Mouse (Mus musculus) spleen, postnatal 36 days (tissue): ENCODE results near the gene Spryd4.
"Not testable (repeated sequence)": the region's sequence is repeated elsewhere in the genome, so short reads cannot be mapped to it uniquely, and the experiment has no call there.

Experiments
- DNase-seq, 2 experiments: peaks; one replicate each; pipeline ENCODE4 v3.0.0; 2022; ENCODE audit warnings: low spot score in 2 of 2, mixed read lengths in 1 of 2

Gene Spryd4

DNA sequence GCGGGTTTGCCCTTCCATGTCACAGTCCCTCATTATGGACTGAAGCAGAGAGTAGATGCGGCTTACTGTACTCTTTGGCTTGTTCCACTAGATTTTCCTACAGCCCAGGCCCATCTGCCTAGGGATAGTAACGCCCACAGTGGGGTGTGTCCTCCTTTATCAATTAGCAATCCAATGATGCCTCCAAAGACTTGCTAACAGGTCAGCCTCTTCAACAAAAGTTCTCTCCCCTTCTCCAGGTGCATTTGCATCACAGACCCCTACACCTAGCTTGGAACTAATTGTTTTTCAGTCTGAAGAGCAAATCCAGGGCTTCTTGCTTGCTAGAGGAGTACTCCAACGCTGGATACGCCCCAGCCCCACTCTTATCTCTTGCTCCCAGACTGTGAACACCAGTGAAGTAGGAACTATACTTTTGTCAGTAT, 24.4 kb downstream of the Spryd4 start:
- DNase-seq = peak; percentile 24 to 46

DNA sequence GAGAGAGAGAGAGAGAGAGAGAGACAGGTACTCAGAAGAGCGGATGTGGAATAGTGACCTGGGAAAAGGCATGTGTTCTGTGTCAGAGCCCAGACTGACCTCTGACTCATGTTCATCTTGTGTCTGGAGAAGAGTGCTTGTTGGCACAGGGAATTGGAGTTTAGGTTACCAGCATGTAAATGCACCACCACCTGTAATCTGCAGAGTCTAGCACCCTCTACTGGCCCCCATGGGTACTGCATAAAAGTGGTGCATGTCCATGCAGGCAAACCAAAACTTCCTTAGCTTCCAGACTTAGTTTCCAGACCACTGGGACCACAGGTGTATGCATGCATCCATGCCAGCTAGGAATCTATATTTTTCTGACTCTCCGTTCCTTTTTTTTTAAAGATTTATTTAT, 25.6 kb downstream of the Spryd4 start:
- DNase-seq = peak; percentile 58 to 71

GRCm38 (mm10) chr10:128185277-128185940, 26.2 kb downstream of the Spryd4 start:
- no peak for DNase-seq

DNA sequence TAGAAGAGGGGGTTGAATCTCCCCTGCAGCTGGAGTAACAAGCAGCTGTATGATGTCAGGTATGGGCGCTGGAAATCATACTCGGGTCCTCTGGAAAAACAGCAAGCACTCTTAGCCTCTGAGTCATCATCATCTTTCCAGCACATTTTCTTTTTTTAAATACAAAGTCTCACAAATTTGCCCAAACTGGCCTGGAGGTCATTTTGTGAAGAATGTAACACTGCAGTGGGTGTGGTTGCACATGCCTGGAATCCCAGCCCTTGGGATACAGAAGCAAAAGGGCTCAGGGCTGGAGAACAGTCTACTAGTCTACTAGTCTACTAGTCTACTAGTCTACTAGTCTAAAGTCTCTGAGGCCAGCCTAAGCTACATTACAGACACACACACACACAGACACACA, 27.3 kb downstream of the Spryd4 start:
- no peak for DNase-seq

- no peak for DNase-seq
Observed at GRCm38 (mm10) chr10:128179989-128180388, 31.6 kb downstream of the Spryd4 start, which contains the start of gene Rbms2. Rbms2 (minus strand) TSS chr10:128180297.

DNA sequence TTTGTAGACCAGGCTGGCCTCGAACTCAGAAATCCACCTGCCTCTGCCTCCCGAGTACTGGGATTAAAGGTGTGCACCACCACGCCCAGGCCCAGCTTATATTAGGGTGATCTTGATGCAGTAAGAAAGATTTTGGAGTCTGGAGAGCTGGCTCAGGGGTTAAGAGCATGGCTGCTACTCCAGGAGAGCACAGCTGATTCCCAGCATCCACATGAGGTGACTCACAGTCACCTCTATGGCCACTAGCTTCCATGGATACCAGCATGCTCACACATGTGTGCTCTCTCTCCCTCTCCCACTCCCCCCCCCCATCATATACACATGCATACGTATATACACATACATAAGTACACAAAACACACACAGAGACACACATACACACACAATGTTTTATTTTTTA, 34.3 kb downstream of the Spryd4 start:
- DNase-seq = no peak

DNA sequence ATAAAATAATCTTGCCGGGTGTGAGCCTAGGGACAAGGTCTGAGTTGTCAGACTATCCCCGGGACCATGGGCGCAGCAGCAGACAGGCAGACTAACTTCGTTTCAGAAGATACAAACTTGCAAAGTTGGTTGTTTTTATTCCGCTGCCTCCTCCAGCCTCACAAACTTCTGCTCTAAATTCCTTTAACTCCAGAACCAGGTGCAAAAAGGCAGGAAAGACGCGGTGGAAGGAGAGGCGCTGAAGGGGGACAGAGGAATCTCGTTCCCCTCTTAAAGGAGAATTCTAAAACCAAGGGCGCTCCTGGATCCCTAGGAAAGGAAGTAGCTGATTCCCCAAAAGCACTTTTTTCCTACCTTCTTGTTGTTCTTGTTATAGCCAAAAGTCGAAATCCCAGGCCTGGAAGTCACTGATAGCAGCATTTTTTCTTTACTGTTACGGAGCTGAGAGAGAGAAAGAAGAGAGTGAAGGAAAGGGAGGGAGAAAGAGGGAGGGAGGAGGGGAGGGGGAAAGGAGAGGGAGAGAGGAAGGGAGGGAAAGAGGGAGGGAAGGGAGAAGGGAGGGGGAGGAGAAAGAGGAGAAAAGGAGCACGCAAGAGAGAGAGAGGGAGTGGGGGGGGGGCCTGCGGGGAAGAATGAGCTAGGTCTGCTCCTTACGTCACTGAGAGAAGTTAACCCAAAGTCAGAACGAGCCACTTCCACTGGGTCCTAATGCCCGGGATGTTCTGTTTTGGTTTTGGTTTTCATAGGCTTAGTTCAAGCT, 35.4 kb downstream of the Spryd4 start:
- DNase-seq = peak; percentile 74 to 76

GRCm38 (mm10) chr10:128175302-128175701, 36.3 kb downstream of the Spryd4 start:
- DNase-seq = no peak

DNA sequence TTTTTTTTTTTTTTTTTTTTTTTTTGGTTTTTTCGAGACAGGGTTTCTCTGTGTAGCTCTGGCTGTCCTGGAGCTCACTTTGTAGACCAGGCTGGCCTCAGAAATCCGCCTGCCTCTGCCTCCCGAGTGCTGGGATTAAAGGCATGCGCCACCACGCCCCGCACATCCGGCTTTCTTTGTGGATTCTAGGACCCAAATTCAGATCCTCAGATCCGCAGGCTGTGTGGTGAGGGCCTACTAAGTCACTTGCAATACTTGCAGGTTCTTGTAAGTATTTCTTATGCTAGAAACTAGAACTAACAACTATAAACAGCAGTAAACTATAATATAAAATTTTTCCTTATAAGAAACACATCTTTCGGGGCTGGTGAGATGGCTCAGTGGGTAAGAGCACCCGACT, 40.3 kb downstream of the Spryd4 start:
- DNase-seq = not testable (repeated sequence)

DNA sequence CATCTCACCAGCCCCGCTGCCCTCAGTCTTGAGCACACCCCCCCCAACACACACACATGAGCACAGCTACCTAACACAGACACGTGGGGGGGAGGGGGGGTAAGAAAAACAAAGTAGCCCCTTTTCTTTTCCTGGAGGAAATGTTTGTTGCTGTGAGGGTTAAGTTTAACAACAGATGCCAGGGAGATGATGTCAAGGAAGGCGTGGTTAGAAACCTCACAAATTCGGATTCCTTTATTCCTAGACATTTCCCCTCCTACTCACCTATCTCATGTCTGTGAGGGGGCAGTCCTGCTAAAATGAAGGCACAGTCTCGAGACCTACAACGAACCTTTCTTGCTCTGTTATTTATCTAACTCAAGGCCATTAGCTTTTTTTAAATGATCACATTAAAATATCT, 44.5 kb downstream of the Spryd4 start:
- DNase-seq = no peak

DNA sequence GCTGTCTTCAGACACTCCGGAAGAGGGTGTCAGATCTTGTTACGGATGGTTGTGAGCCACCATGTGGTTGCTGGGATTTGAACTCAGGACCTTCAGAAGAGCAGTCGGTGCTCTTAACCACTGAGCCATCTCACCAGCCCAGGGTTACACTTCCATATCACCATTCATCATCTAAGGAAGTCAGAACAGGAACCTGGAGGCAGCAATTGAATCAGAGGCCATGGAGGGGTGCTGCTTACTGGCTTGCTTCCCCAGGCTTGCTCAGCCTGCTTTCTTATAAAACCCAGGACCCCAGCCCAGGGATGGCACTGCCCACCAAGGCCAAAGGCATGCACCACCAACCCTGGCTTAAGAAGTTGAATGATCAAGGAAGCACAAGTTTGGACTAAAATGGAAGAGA, 45.9 kb downstream of the Spryd4 start:
- not testable (repeated sequence) for DNase-seq
